Mouse (Mus musculus): ENCODE measurements at regions not wholly inside any gene's neighbourhood (a gene's known extent, or its start where the extent isn't known, plus 50 kb on each side); places are given as distances from the start of the nearest gene placed in this dataset.

DNA sequence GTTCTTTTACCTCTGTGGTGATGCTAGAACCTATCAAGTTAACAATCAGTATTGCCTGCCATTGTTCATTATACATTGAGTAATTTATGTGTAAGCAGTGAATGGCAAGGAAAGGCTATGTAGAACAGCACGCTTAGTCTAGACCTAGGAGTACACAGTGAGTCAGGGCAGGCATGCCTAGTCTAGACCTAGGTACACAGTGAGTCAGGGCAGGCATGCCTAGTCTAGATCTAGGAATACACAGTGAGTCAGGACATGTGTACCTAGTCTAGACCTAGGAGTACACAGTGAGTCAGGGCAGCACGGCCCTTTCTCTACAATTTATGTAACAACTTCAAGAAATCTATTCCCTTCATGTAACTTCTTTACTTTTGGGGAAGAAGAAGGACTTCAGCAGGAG is 347.2 kb downstream of the Tmem232 start:
- H3K36me3 ChIP-seq (ENCODE audit: control insufficient read depth, insufficient read depth, low read length, poor library complexity, severe bottlenecking): no peaks in the 10 kb centered on the region
- DNase-seq (ENCODE audit: low read depth, low spot score): no peak
- no peaks in the 10 kb centered on the region for H3K27me3 ChIP-seq (ENCODE audit: control insufficient read depth, insufficient read depth, low read length, poor library complexity, severe bottlenecking)

DNA sequence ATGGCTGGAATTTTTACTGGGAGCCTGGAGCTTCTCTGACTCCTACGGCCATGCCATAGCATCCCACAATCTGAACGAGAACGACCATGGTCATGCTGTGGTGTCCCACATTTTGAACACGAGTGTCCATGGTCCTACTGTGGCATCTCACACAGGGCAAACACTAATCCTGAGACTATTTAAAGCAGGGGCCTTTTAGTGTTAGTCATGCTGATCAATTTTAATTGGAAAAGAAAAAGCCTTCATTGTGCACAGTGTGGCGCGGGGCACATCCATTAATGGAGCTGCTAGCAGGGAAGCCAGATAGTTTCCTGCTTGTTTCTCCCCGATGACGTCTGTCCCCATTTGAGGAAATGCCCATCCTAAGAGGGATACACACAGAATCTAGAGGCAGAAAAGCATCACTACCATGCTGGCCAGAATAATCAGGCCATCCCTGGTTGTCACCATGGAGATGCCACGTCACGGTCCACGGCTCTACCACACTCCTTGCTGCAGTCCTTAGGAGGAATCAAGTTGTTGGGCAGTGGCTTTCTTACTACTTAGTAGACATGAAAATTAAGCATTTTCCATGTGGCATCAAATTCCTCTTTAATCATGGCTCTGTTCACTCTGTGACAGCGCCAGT is 348.0 kb downstream of the Tmem232 start:
- no peak for DNase-seq (ENCODE audit: low read depth, low spot score)

DNA sequence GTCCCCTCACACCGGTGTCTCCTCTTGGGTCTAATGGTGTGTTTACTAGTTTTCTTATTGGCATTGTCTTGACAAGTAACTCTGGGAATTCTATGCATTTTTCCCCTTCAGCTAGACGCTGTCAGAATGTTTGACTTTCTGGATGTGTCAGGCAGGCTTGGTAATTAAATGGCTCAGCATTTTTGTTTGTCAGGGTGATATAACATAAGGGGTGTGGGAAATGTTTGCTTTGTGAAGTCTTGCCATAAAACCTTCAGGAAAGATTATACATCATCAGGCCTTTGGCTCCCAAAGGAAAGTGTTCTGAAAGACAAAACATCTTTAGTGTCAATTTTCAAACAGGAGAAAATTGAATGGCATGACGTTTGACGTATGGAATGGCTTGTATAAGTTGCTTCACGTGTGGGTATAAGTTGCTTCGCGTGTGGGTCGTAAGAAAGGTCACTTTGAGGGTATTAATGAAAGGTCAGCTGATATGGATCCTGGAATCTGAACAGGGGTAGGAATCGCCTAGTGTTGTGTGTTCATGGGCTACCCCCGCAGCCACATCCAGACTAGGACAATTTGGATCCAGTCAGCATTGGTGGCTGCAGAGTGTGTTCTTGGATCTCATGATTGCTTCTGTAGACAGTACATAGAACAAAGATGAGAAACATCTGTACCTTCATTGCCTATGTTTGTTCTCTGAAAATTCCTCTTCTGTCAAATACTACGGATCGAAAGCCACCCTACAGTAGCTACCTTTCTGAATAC is 349.6 kb downstream of the Tmem232 start:
- Histone ChIP-seq H3K27me3 (ENCODE audit: control insufficient read depth, insufficient read depth, low read length, poor library complexity, severe bottlenecking) (no peaks in the 10 kb centered on the region), H3K36me3 (ENCODE audit: control insufficient read depth, insufficient read depth, low read length, poor library complexity, severe bottlenecking) (no peaks in the 10 kb centered on the region)
- no peak for DNase-seq (ENCODE audit: low read depth, low spot score)

More for the DNA sequence above, 348.0 kb downstream of the Tmem232 start:
- Histone ChIP-seq H3K36me3 (ENCODE audit: control insufficient read depth, insufficient read depth, low read length, poor library complexity, severe bottlenecking) (no peaks in the 10 kb centered on the region), H3K27me3 (ENCODE audit: control insufficient read depth, insufficient read depth, low read length, poor library complexity, severe bottlenecking) (no peaks in the 10 kb centered on the region)

DNA sequence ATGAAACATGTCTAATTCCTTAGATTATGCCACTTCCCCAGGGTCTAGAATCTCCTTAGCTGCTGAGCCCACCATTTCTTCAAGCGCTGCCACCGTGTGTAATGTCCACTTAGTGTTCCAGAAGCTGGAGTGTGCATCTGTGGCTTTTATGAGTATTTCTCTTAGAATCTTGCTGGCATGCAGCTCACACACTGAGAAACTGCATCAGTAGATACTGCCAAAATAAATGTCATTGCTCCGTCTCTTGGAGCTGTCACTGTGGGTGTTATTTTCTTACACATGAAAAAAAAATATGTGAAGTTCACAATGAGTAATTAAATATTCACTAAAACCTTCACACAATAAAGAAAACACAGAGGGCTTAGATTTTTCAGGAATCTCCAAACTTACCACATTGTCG is 345.3 kb upstream of the 4930583I09Rik start:
- no peaks in the 10 kb centered on the region for H3K36me3 ChIP-seq (ENCODE audit: control insufficient read depth, insufficient read depth, low read length, poor library complexity, severe bottlenecking)
- H3K27me3 ChIP-seq (ENCODE audit: control insufficient read depth, insufficient read depth, low read length, poor library complexity, severe bottlenecking): no peaks in the 10 kb centered on the region
- DNase-seq (ENCODE audit: low read depth, low spot score): no peak

DNA sequence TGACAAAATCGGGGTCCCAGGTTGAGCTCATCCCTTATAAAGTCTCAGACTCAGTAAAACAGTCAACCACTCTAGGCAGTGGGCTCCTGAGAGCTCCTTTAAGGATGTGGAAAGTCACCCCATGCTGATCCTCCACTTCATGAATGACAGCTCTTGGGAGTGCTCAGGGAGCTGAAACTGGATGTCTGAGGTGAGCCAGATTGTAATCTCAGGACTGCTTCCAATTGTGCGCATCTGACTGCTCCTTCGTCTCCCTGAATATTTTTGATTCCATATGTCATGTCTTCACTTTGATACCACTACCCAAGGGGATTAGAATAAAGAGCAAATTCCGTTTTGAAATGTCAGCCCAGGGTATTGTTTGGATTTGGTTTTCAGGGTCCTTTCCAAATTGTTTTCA is 339.9 kb upstream of the 4930583I09Rik start:
- Histone ChIP-seq H3K27me3 (ENCODE audit: control insufficient read depth, insufficient read depth, low read length, poor library complexity, severe bottlenecking) (no peaks in the 10 kb centered on the region), H3K36me3 (ENCODE audit: control insufficient read depth, insufficient read depth, low read length, poor library complexity, severe bottlenecking) (no peaks in the 10 kb centered on the region)
- no peak for DNase-seq (ENCODE audit: low read depth, low spot score)

DNA sequence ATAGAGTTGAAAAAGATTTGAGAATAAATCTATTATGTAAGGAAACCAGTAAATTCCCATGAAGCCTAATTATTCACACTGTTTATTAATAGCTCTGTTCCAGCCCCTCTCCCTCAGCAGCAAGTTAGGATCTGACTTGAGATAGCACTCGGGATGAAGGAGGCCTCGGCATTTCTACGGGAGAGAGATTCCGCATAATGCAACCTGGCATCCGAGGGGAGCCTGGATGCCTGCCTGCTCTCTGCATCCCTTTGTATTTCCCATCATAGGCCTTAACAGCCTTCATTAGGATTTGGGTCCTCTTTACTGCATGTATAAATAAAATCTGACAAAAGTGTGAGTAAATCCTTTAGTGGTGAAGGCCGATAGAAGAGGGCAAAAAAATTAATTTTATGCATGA is 338.2 kb upstream of the 4930583I09Rik start:
- H3K36me3 ChIP-seq (ENCODE audit: control insufficient read depth, insufficient read depth, low read length, poor library complexity, severe bottlenecking): no peaks in the 10 kb centered on the region
- no peak for DNase-seq (ENCODE audit: low read depth, low spot score)
- H3K27me3 ChIP-seq (ENCODE audit: control insufficient read depth, insufficient read depth, low read length, poor library complexity, severe bottlenecking): no peaks in the 10 kb centered on the region

DNA sequence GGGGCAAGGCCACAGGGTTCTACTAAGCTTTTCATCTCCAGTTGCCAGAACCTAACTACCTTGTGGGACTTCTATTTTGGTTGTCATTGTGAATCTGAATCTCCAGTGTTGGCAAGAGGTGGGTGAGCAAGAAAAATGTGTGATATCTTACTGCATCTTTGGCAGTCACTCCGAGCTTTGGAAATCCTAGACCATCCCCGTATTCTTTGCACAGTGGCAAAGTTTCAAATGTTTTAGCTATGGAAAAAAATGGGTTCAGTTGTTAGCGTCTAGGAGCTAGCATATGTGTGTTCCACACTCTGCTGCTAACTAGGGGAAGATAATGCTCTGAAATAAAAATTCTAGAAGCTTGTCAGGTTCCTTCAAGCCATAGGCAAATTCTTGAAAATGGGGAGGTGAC is 337.4 kb upstream of the 4930583I09Rik start:
- DNase-seq (ENCODE audit: low read depth, low spot score): no peak
- no peaks in the 10 kb centered on the region for H3K27me3 ChIP-seq (ENCODE audit: control insufficient read depth, insufficient read depth, low read length, poor library complexity, severe bottlenecking)
- H3K36me3 ChIP-seq (ENCODE audit: control insufficient read depth, insufficient read depth, low read length, poor library complexity, severe bottlenecking): no peaks in the 10 kb centered on the region

DNA sequence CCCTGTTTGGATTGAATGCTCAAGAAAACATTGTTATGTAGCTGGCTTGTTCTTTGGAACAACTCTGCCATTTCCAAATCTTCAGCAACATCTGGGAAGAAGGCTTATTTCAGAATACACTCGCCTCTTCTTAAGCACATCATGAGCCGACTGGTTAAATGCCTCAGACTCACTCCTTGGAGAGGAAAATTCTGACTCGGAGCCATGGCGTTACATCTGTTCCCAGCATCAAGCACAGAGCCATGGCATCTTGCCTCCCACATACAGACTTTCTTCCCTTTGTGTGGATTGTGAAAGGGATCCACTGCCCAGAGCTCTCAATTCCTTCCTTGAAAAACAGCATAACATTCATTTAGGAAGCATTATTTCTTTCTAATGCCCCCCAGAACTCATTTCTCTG is 334.8 kb upstream of the 4930583I09Rik start:
- H3K27me3 ChIP-seq (ENCODE audit: control insufficient read depth, insufficient read depth, low read length, poor library complexity, severe bottlenecking): no peaks in the 10 kb centered on the region
- H3K36me3 ChIP-seq (ENCODE audit: control insufficient read depth, insufficient read depth, low read length, poor library complexity, severe bottlenecking): no peaks in the 10 kb centered on the region
- DNase-seq (ENCODE audit: low read depth, low spot score): no peak

DNA sequence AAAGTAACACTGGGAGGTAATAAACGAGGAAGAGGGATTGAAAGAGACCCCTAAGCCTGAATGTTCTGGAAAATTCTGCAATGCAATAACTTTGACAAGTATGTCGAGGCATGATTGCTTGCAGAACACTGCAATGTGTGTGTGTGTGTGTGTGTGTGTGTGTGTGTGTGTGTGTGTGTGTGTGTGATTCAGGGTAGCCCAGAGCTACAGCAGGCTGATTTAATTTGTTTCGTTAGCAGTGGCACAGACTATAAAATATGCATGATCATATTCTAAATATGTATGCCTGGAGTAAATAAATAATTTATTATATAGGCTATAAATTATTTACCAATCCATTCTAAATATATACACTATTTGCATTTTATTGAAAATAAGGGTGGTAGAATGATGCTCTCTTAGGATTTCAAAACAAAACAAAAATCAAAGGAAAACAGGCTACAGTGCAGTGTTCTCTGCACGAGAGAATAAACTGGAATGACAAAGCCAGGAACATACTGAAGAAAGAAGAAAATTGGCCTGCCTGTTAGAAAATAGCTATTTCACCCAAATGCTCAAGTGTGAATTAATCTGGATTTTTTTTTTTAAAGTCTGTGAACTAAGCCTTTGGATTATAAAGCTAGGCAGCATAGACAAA is 334.2 kb upstream of the 4930583I09Rik start:
- H3K36me3 ChIP-seq (ENCODE audit: control insufficient read depth, insufficient read depth, low read length, poor library complexity, severe bottlenecking): no peaks in the 10 kb centered on the region
- no peak for DNase-seq (ENCODE audit: low read depth, low spot score)

DNA sequence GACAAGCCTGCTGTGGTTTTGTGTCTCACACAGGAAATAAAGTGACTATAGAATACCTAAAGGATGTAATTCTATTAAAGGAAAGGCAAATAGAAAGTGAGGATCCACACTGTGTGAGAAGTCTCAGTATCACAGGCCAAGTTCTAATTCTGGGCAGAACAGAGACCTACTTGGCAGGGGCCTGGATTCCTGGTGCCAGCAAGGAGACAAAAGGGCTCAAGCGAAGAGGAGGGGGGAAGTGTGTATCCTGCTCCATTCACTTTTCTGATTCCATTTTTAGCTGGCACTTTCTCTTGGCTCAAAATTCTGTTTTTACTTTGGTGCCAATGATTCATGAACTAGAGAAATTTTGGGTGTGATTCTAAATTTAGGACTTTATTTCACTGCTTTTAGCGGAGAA is 310.5 kb upstream of the 4930583I09Rik start:
- Histone ChIP-seq H3K36me3 (ENCODE audit: control insufficient read depth, insufficient read depth, low read length, poor library complexity, severe bottlenecking) (no peaks in the 10 kb centered on the region), H3K27me3 (ENCODE audit: control insufficient read depth, insufficient read depth, low read length, poor library complexity, severe bottlenecking) (no peaks in the 10 kb centered on the region)
- DNase-seq (ENCODE audit: low read depth, low spot score): no peak

More for the DNA sequence above, 334.2 kb upstream of the 4930583I09Rik start:
- no peaks in the 10 kb centered on the region for H3K27me3 ChIP-seq (ENCODE audit: control insufficient read depth, insufficient read depth, low read length, poor library complexity, severe bottlenecking)

DNA sequence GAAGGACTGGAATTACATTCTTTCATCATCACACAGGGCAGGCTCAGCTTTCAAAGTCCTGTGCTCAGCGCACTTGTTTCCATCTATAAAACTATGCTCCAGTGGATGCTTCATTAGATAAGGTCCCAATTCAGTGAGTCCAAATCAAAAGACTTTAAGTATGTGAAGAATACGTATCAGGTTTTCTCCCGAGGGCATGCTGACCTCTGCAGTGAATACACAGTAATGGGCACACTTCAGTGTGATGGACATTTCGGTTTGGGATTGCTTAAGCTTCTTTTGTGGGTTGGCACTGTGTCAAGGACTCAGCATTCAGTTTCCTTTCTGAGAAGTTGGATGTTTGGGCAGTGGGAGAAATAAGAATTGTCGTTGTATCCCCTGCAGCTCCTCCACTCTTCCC is 278.8 kb upstream of the 4930583I09Rik start:
- no peak for DNase-seq (ENCODE audit: low read depth, low spot score)
- Histone ChIP-seq H3K36me3 (ENCODE audit: control insufficient read depth, insufficient read depth, low read length, poor library complexity, severe bottlenecking) (no peaks in the 10 kb centered on the region), H3K27me3 (ENCODE audit: control insufficient read depth, insufficient read depth, low read length, poor library complexity, severe bottlenecking) (no peaks in the 10 kb centered on the region)

DNA sequence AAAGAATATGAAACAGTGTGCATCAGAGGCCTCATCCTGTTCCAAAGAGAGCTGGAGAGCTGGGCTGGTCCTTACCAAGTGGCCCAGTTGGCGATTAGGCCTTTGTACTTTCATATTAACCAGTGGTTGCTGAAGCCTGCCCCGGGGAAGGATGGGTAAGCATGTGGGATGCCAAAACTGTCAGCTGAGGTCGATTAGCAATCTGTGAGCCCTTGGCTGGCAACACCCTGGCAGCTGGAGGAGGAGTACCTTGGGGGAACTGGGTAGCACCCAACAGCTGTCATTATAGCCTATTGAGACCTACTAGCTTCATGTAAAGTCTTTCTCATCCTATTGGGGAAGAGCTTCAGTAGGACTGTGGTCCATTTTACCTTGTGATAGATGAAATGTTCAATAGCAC is 277.2 kb upstream of the 4930583I09Rik start:
- DNase-seq (ENCODE audit: low read depth, low spot score): no peak
- Histone ChIP-seq H3K27me3 (ENCODE audit: control insufficient read depth, insufficient read depth, low read length, poor library complexity, severe bottlenecking) (no peaks in the 10 kb centered on the region), H3K36me3 (ENCODE audit: control insufficient read depth, insufficient read depth, low read length, poor library complexity, severe bottlenecking) (no peaks in the 10 kb centered on the region)

DNA sequence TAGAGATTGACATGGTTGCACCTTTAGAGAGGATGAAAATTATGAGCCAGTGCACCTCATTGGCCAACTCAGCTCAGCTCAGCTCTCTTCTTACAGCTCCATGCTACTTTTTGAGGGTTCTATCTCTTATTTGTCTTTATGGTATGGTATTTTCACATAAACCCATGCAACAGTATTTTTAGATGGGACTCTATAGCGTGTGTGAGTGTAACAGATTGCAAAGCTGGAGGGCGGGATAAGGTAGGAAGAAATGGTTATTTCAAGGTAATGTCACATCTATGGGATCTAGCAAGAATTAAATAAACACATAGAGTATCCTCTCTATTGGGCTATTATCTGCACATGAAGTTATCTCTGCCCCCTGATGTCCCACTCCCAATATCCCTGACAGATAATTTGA is 269.8 kb upstream of the 4930583I09Rik start:
- no peaks in the 10 kb centered on the region for H3K27me3 ChIP-seq (ENCODE audit: control insufficient read depth, insufficient read depth, low read length, poor library complexity, severe bottlenecking)
- no peaks in the 10 kb centered on the region for H3K36me3 ChIP-seq (ENCODE audit: control insufficient read depth, insufficient read depth, low read length, poor library complexity, severe bottlenecking)
- no peak for DNase-seq (ENCODE audit: low read depth, low spot score)

DNA sequence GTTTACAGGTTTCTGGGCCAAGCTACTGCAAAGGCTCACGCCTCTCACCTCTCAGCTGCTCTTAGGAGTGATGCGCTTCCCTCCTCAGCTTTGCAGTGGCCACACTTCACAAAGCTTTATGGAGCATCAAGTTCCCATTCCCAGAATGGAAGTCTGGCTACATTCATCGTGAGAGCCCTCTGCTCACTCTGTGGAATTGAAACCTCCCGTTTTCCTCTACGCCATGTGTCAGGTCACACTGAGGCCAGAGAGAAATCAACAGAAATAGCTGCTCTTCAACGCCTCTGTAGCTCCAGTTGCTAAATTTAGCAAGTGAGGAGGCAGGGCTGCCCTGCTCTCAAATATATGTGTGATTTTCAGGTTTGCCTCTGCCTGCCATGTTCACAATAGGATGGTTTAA is 265.3 kb upstream of the 4930583I09Rik start:
- no peaks in the 10 kb centered on the region for H3K27me3 ChIP-seq (ENCODE audit: control insufficient read depth, insufficient read depth, low read length, poor library complexity, severe bottlenecking)
- DNase-seq (ENCODE audit: low read depth, low spot score): no peak

DNA sequence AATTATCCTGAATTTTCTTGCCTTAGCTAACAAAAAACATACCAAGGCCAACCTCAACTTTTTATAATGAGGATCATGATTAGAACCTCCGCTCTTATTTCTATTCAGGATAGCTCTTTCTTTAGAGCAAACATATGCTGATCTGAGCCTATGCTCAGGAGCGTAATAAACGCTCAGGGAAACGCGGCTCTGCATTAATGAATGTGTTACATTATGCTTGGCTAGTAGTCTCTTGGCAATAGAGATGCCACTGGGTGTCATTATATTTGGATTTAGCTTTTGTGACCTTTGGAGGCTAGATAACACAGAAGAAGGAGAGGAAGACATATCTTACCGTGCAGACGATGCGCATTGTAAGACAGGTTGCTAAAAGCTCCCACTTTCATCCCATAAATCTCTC is 246.4 kb upstream of the 4930583I09Rik start:
- no peak for DNase-seq (ENCODE audit: low read depth, low spot score)
- H3K27me3 ChIP-seq (ENCODE audit: control insufficient read depth, insufficient read depth, low read length, poor library complexity, severe bottlenecking): no peaks in the 10 kb centered on the region
- no peaks in the 10 kb centered on the region for H3K36me3 ChIP-seq (ENCODE audit: control insufficient read depth, insufficient read depth, low read length, poor library complexity, severe bottlenecking)

More for the DNA sequence above, 265.3 kb upstream of the 4930583I09Rik start:
- H3K36me3 ChIP-seq (ENCODE audit: control insufficient read depth, insufficient read depth, low read length, poor library complexity, severe bottlenecking): no peaks in the 10 kb centered on the region

Measured in splenic B cell, adult 2 months (primary cell).